25 mouse cellular contexts compared by ENCODE assay signal in the genomic region with DNA sequence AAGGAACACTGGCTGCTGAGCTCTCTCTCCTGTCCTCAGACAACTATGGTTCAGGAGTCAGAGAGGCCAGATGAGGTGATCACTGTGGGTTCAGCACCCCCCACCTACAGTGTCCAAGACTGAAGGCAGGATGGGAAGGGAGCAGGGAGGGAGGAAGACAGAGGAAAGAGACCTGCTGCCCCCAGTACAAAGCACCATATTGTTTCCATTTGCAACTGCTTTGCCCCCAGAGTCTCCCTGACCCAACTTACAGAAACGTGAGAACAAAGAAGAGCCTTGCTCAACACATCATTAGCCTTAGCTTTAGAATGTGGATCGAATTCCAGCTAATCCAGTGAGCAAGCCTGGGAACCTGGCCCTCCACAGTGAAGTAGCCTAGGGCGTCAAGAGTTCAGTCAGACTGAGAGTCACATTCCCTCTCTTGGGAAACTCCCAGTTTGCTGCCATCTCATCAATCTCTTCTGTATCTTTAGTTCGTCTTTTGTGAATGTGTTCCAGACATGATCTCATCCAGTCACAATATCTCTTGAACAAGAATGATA.
DNase-seq lines count a peak whose midpoint lies in the region; ATAC-seq and TF ChIP-seq lines count a peak whose summit lies in the region.
"Had no signal": no experiment of that assay in that cellular context is flagged by ENCODE, and none has a peak within 500 bp of the region (broad histone marks: within the 10 kb centered on the region; RNA-seq: fewer than 3 reads in every experiment).

No protein-coding gene starts in this region.

- no peak for TF ChIP-seq CTCF in kidney, adult 2 months (conservative IDR thresholded peaks at IDR 0.05; ENCODE audit: insufficient read depth, insufficient read length, low read depth, low read length)

- no peaks in the 10 kb centered on the region for H3K9me3 ChIP-seq in midbrain, embryonic 11.5 days (ENCODE audit: control insufficient read depth, low read length)
- no peaks in the 10 kb centered on the region for H3K9me3 ChIP-seq in midbrain, embryonic 16.5 days (replicated peaks; ENCODE audit: control insufficient read depth, low read length, poor library complexity, severe bottlenecking)
- no peaks in the 10 kb centered on the region for H3K9me3 ChIP-seq in embryonic facial prominence, embryonic 10.5 days
- H3K9me3 ChIP-seq: forebrain, embryonic 12.5 days; heart, embryonic 12.5 days; hindbrain, embryonic 12.5 days; limb, embryonic 12.5 days; liver, embryonic 13.5 days; lung, embryonic 15.5 days; midbrain, embryonic 12.5 days; neural tube, embryonic 12.5 days had no signal

- no peak overlapping the region for H3K27ac ChIP-seq in midbrain, embryonic 11.5 days (ENCODE audit: low read depth, low read length)
- H3K27ac ChIP-seq in midbrain, embryonic 16.5 days (ENCODE audit: low read length): no peak overlapping the region
- peak overlapping the region; percentile 63 for H3K27ac ChIP-seq in embryonic facial prominence, embryonic 10.5 days (replicated peaks)
- no peak overlapping the region for H3K27ac ChIP-seq in kidney, adult 2 months (ENCODE audit: insufficient read depth, low read depth, low read length)
- H3K27ac ChIP-seq: forebrain, embryonic 12.5 days; hindbrain, embryonic 12.5 days; kidney, postnatal 0 days; limb, embryonic 12.5 days; liver, embryonic 13.5 days; lung, embryonic 15.5 days; macrophage; midbrain, embryonic 12.5 days; neural tube, embryonic 12.5 days had no signal

- H3K4me2 ChIP-seq in midbrain, embryonic 11.5 days: no peak overlapping the region
- no peak overlapping the region for H3K4me2 ChIP-seq in midbrain, embryonic 16.5 days (ENCODE audit: low read length)
- H3K4me2 ChIP-seq: forebrain, embryonic 12.5 days; heart, embryonic 12.5 days; hindbrain, embryonic 12.5 days; limb, embryonic 12.5 days; liver, embryonic 13.5 days; lung, embryonic 15.5 days; midbrain, embryonic 12.5 days; neural tube, embryonic 12.5 days had no signal

- TF ChIP-seq POLR2A in kidney, adult 2 months (IDR thresholded peaks at IDR 0.05; ENCODE audit: low read depth, low read length): no peak

- no peak for ATAC-seq in midbrain, embryonic 11.5 days (ENCODE audit: low FRiP score)
- ATAC-seq in midbrain, embryonic 16.5 days: no peak
- ATAC-seq: Patski had no signal

- no peaks in the 10 kb centered on the region for H3K27me3 ChIP-seq in midbrain, embryonic 11.5 days (ENCODE audit: control insufficient read depth, insufficient read depth, low read length)
- H3K27me3 ChIP-seq in midbrain, embryonic 16.5 days (ENCODE audit: control insufficient read depth, insufficient read depth, low read depth, low read length): no peaks in the 10 kb centered on the region
- H3K27me3 ChIP-seq in embryonic facial prominence, embryonic 10.5 days (replicated peaks; ENCODE audit: low read depth, poor library complexity, severe bottlenecking): no peaks in the 10 kb centered on the region
- no peaks in the 10 kb centered on the region for H3K27me3 ChIP-seq in kidney, adult 2 months (replicated peaks; ENCODE audit: control insufficient read depth, insufficient read depth, low read length)
- H3K27me3 ChIP-seq: forebrain, embryonic 12.5 days; heart, embryonic 12.5 days; hindbrain, embryonic 12.5 days; limb, embryonic 12.5 days; liver, embryonic 13.5 days; lung, embryonic 15.5 days; midbrain, embryonic 12.5 days; neural tube, embryonic 12.5 days; Patski had no signal

- 59% methylated on average over 4 of the region's 4 CpGs for WGBS in midbrain, embryonic 11.5 days
- 67% methylated on average over 4 of the region's 4 CpGs for WGBS in midbrain, embryonic 16.5 days
- WGBS in embryonic facial prominence, embryonic 10.5 days: 32% methylated on average over 4 of the region's 4 CpGs
- 71% methylated on average over 4 of the region's 4 CpGs for WGBS in kidney, adult 2 months

- H3K9ac ChIP-seq in midbrain, embryonic 11.5 days (ENCODE audit: low read length): no peak overlapping the region
- no peak overlapping the region for H3K9ac ChIP-seq in midbrain, embryonic 16.5 days (ENCODE audit: low read depth, low read length)
- H3K9ac ChIP-seq: forebrain, embryonic 12.5 days; heart, embryonic 12.5 days; hindbrain, embryonic 12.5 days; limb, embryonic 12.5 days; liver, embryonic 13.5 days; lung, embryonic 15.5 days; midbrain, embryonic 12.5 days; neural tube, embryonic 12.5 days had no signal

- H3K4me1 ChIP-seq in midbrain, embryonic 11.5 days (ENCODE audit: control insufficient read depth, insufficient read depth, low read length): no peaks in the 10 kb centered on the region
- H3K4me1 ChIP-seq in midbrain, embryonic 16.5 days (ENCODE audit: control insufficient read depth, insufficient read depth, low read length): no peaks in the 10 kb centered on the region
- peaks cover 15% of the 10 kb centered on the region for H3K4me1 ChIP-seq in embryonic facial prominence, embryonic 10.5 days
- no peaks in the 10 kb centered on the region for H3K4me1 ChIP-seq in kidney, adult 2 months (ENCODE audit: control insufficient read depth, insufficient read depth, low read length)
- H3K4me1 ChIP-seq: forebrain, embryonic 12.5 days; hindbrain, embryonic 12.5 days; liver, embryonic 13.5 days; lung, embryonic 15.5 days; midbrain, embryonic 12.5 days; neural tube, embryonic 12.5 days had no signal

- H3K4me3 ChIP-seq in midbrain, embryonic 11.5 days (ENCODE audit: low read depth, low read length): no peak overlapping the region
- H3K4me3 ChIP-seq in midbrain, embryonic 16.5 days (ENCODE audit: low read depth, low read length): no peak overlapping the region
- H3K4me3 ChIP-seq in embryonic facial prominence, embryonic 10.5 days: no peak overlapping the region
- H3K4me3 ChIP-seq in kidney, adult 2 months (ENCODE audit: insufficient read depth, low read depth, low read length): no peak overlapping the region
- H3K4me3 ChIP-seq: forebrain, embryonic 12.5 days; heart, embryonic 12.5 days; hindbrain, embryonic 12.5 days; limb, embryonic 12.5 days; liver, embryonic 13.5 days; lung, embryonic 15.5 days; midbrain, embryonic 12.5 days; neural tube, embryonic 12.5 days had no signal

- DNase-seq in heart, adult 11 months: peak; percentile 67
- no peak for DNase-seq in heart, postnatal 10 days
- DNase-seq in midbrain, embryonic 11.5 days (ENCODE audit: low spot score, missing footprints): peak; percentile 77
- DNase-seq in embryonic facial prominence, embryonic 10.5 days (ENCODE audit: low spot score): peak; percentile 31
- peak; percentile 56 for DNase-seq in mesoderm, embryonic 11.5 days (ENCODE audit: low read depth, low spot score)
- no peak for DNase-seq in urinary bladder, postnatal 25 days (ENCODE audit: low spot score)
- no peak for DNase-seq in kidney, adult 2 months
- DNase-seq: adrenal gland, adult 2 months; cerebellum, adult 11 months; cerebellum, postnatal 10 days; heart, postnatal 14 days; kidney, adult 18-20 months; liver, embryonic 13.5 days; thymus, postnatal 14 days had no signal

- intact Hi-C loops in heart, postnatal 10 days (cut with DNase I): no loop called here

- H3K36me3 ChIP-seq in midbrain, embryonic 11.5 days (ENCODE audit: control insufficient read depth, insufficient read depth, low read length): no peaks in the 10 kb centered on the region
- H3K36me3 ChIP-seq in midbrain, embryonic 16.5 days (ENCODE audit: control insufficient read depth, insufficient read depth, low read length): no peaks in the 10 kb centered on the region
- H3K36me3 ChIP-seq in embryonic facial prominence, embryonic 10.5 days (replicated peaks): no peaks in the 10 kb centered on the region
- no peaks in the 10 kb centered on the region for H3K36me3 ChIP-seq in kidney, adult 2 months (ENCODE audit: control insufficient read depth, insufficient read depth, low read length)
- H3K36me3 ChIP-seq: heart, embryonic 12.5 days; hindbrain, embryonic 12.5 days; limb, embryonic 12.5 days; liver, embryonic 13.5 days; lung, embryonic 15.5 days; neural tube, embryonic 12.5 days had no signal

Comparison
In these comparisons a context has a peak if more than half of its experiments do, and no peak if none do; other contexts are left out.
1. DNase-seq: peak in heart, adult 11 months (single experiment), midbrain, embryonic 11.5 days (single experiment), embryonic facial prominence, embryonic 10.5 days (single experiment) and mesoderm, embryonic 11.5 days (single experiment); none in heart, postnatal 10 days (0 of 2), urinary bladder, postnatal 25 days (single experiment) and kidney, adult 2 months (single experiment).